Mouse (Mus musculus): Measurements from ENCODE around the gene Rpsa. TPM values are rescaled to one million over a fixed set of nuclear protein-coding genes. Genes with fewer than 3 reads are reported as not detected.

Gene Rpsa
- polyA plus RNA-seq, 1 experiment from 2014 or later: 939 TPM

- 6% methylated on average over 4 of the region's 4 CpGs for WGBS
- H3K36me3 ChIP-seq (ENCODE audit: control insufficient read depth, insufficient read depth, low read length): no peaks in the 10 kb centered on the region
- H3K4me1 ChIP-seq (ENCODE audit: control insufficient read depth, insufficient read depth, low read depth, low read length): no peaks in the 10 kb centered on the region
- H3K4me3 ChIP-seq (ENCODE audit: low read length): no peak overlapping the region
- no peak overlapping the region for H3K27ac ChIP-seq (ENCODE audit: low read depth, low read length)
- H3K27me3 ChIP-seq (replicated peaks; ENCODE audit: control insufficient read depth, insufficient read depth, low read length): no peaks in the 10 kb centered on the region
- ATAC-seq: peak; percentile 84
- no peak overlapping the region for H3K9ac ChIP-seq (ENCODE audit: low read depth, low read length)
- no peak overlapping the region for H3K4me2 ChIP-seq (ENCODE audit: low read length)
- H3K9me3 ChIP-seq (ENCODE audit: control insufficient read depth, low read length): no peaks in the 10 kb centered on the region
These were observed 13.2 kb downstream of the Rpsa start for GRCm38 (mm10) chr9:120140652-120141051.

DNA sequence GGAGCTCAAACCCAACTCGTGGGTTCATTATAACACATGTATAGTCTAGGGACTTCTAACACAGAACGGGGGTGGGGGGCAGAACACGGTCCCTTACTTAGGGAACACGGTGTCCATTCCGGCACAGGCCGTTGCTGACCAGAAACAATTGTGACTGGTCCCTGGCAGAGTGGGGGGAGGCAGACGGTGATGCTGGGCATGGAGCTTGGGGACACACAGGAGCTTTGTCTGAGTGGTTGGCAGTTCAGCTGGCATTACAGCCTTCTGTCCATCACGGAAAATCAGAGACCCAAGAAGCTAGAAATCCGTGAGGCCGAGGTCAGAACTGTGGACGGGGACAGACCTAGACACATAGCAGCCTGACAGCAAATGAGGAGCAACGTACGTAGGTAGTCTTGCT is 17.0 kb downstream of the Rpsa start:
- WGBS: 86% methylated on average over 13 of the region's 13 CpGs

GRCm38 (mm10) chr9:120149222-120149828 is 21.8 kb downstream of the Rpsa start, which contains the start of gene Mobp:
Mobp (plus strand) TSS chr9:120149707.
- Histone ChIP-seq H3K27me3 (replicated peaks; ENCODE audit: control insufficient read depth, insufficient read depth, low read length) (no peaks in the 10 kb centered on the region), H3K27ac (ENCODE audit: low read depth, low read length) (no peak within 1 kb of the TSS), H3K4me1 (ENCODE audit: control insufficient read depth, insufficient read depth, low read depth, low read length) (no peaks in the 10 kb centered on the region), H3K36me3 (ENCODE audit: control insufficient read depth, insufficient read depth, low read length) (no peaks in the 10 kb centered on the region), H3K9ac (ENCODE audit: low read depth, low read length) (no peak within 1 kb of the TSS), H3K9me3 (ENCODE audit: control insufficient read depth, low read length) (no peaks in the 10 kb centered on the region), H3K4me3 (ENCODE audit: low read length) (no peak within 1 kb of the TSS), H3K4me2 (ENCODE audit: low read length) (no peak within 1 kb of the TSS)
- ATAC-seq: no peak
- 33% methylated on average over 11 of the region's 11 CpGs for WGBS

More for the DNA sequence above, 17.0 kb downstream of the Rpsa start:
- Histone ChIP-seq H3K27ac (ENCODE audit: low read depth, low read length) (no peak overlapping the region), H3K9me3 (ENCODE audit: control insufficient read depth, low read length) (no peaks in the 10 kb centered on the region), H3K27me3 (replicated peaks; ENCODE audit: control insufficient read depth, insufficient read depth, low read length) (no peaks in the 10 kb centered on the region), H3K4me1 (ENCODE audit: control insufficient read depth, insufficient read depth, low read depth, low read length) (no peaks in the 10 kb centered on the region), H3K4me2 (ENCODE audit: low read length) (no peak overlapping the region), H3K9ac (ENCODE audit: low read depth, low read length) (no peak overlapping the region), H3K36me3 (ENCODE audit: control insufficient read depth, insufficient read depth, low read length) (no peaks in the 10 kb centered on the region), H3K4me3 (ENCODE audit: low read length) (no peak overlapping the region)
- no peak for ATAC-seq

GRCm38 (mm10) chr9:120151152-120151551 is 23.7 kb downstream of the Rpsa start:
- H3K4me2 ChIP-seq (ENCODE audit: low read length): no peak overlapping the region
- no peak overlapping the region for H3K4me3 ChIP-seq (ENCODE audit: low read length)
- no peaks in the 10 kb centered on the region for H3K4me1 ChIP-seq (ENCODE audit: control insufficient read depth, insufficient read depth, low read depth, low read length)
- 78% methylated on average over 5 of the region's 5 CpGs for WGBS
- no peak for ATAC-seq
- H3K27ac ChIP-seq (ENCODE audit: low read depth, low read length): no peak overlapping the region
- H3K9me3 ChIP-seq (ENCODE audit: control insufficient read depth, low read length): no peaks in the 10 kb centered on the region
- H3K9ac ChIP-seq (ENCODE audit: low read depth, low read length): no peak overlapping the region
- no peaks in the 10 kb centered on the region for H3K36me3 ChIP-seq (ENCODE audit: control insufficient read depth, insufficient read depth, low read length)
- no peaks in the 10 kb centered on the region for H3K27me3 ChIP-seq (replicated peaks; ENCODE audit: control insufficient read depth, insufficient read depth, low read length)

GRCm38 (mm10) chr9:120151906-120152399 is 24.5 kb downstream of the Rpsa start:
- Histone ChIP-seq H3K27me3 (replicated peaks; ENCODE audit: control insufficient read depth, insufficient read depth, low read length) (no peaks in the 10 kb centered on the region), H3K4me1 (ENCODE audit: control insufficient read depth, insufficient read depth, low read depth, low read length) (no peaks in the 10 kb centered on the region), H3K9me3 (ENCODE audit: control insufficient read depth, low read length) (no peaks in the 10 kb centered on the region), H3K36me3 (ENCODE audit: control insufficient read depth, insufficient read depth, low read length) (no peaks in the 10 kb centered on the region), H3K27ac (ENCODE audit: low read depth, low read length) (no peak overlapping the region), H3K4me3 (ENCODE audit: low read length) (no peak overlapping the region), H3K4me2 (ENCODE audit: low read length) (no peak overlapping the region), H3K9ac (ENCODE audit: low read depth, low read length) (no peak overlapping the region)
- whole genome bisulfite sequencing: 77% methylated on average over 12 of the region's 12 CpGs
- ATAC-seq: no peak

DNA sequence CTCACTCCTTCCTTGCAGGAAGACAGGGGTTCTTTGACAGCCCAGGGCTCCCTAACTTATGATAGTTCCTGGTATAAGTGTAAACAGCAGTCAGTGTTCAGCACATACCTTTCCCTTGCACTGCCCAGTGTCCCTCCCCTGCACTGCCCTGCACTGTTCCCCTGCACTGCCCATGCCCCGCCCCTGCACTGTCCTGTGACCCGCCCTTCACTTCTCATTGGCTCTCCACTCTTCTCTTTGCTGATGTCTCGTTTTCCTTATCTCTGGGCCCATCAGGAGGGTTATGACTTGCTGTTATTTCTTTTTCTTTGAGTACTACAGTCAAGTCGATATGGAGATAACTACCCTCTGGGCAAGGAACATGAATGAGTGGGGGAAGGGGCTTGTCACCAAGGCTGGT is 30.6 kb downstream of the Rpsa start:
- Histone ChIP-seq H3K4me3 (ENCODE audit: low read length) (no peak overlapping the region), H3K4me1 (ENCODE audit: control insufficient read depth, insufficient read depth, low read depth, low read length) (0 out of 2 replicates have a peak, but pooled peaks cover 4% of the 10 kb centered on the region), H3K9me3 (ENCODE audit: control insufficient read depth, low read length) (no peaks in the 10 kb centered on the region), H3K27me3 (replicated peaks; ENCODE audit: control insufficient read depth, insufficient read depth, low read length) (no peaks in the 10 kb centered on the region), H3K9ac (ENCODE audit: low read depth, low read length) (no peak overlapping the region), H3K4me2 (ENCODE audit: low read length) (no peak overlapping the region), H3K36me3 (ENCODE audit: control insufficient read depth, insufficient read depth, low read length) (no peaks in the 10 kb centered on the region), H3K27ac (ENCODE audit: low read depth, low read length) (no peak overlapping the region)
- no peak for ATAC-seq
- 44% methylated on average over 4 of the region's 4 CpGs for WGBS

- Histone ChIP-seq H3K9ac (ENCODE audit: low read depth, low read length) (no peak overlapping the region), H3K4me3 (ENCODE audit: low read length) (no peak overlapping the region), H3K27ac (ENCODE audit: low read depth, low read length) (no peak overlapping the region), H3K9me3 (ENCODE audit: control insufficient read depth, low read length) (no peaks in the 10 kb centered on the region), H3K27me3 (replicated peaks; ENCODE audit: control insufficient read depth, insufficient read depth, low read length) (no peaks in the 10 kb centered on the region), H3K4me2 (ENCODE audit: low read length) (no peak overlapping the region), H3K4me1 (ENCODE audit: control insufficient read depth, insufficient read depth, low read depth, low read length) (no peaks in the 10 kb centered on the region), H3K36me3 (ENCODE audit: control insufficient read depth, insufficient read depth, low read length) (no peaks in the 10 kb centered on the region)
- no peak for ATAC-seq
- 82% methylated on average over 16 of the region's 16 CpGs for WGBS
These were observed 36.4 kb downstream of the Rpsa start for GRCm38 (mm10) chr9:120163862-120164261.

GRCm38 (mm10) chr9:120167826-120168225 is 40.3 kb downstream of the Rpsa start:
- ATAC-seq: no peak
- no peak overlapping the region for H3K4me2 ChIP-seq (ENCODE audit: low read length)
- H3K4me3 ChIP-seq (ENCODE audit: low read length): no peak overlapping the region
- no peaks in the 10 kb centered on the region for H3K36me3 ChIP-seq (ENCODE audit: control insufficient read depth, insufficient read depth, low read length)
- 68% methylated on average over 10 of the region's 11 CpGs for WGBS
- H3K9me3 ChIP-seq (ENCODE audit: control insufficient read depth, low read length): no peaks in the 10 kb centered on the region
- H3K27ac ChIP-seq (ENCODE audit: low read depth, low read length): no peak overlapping the region
- no peak overlapping the region for H3K9ac ChIP-seq (ENCODE audit: low read depth, low read length)
- H3K27me3 ChIP-seq (replicated peaks; ENCODE audit: control insufficient read depth, insufficient read depth, low read length): no peaks in the 10 kb centered on the region
- H3K4me1 ChIP-seq (ENCODE audit: control insufficient read depth, insufficient read depth, low read depth, low read length): no peaks in the 10 kb centered on the region

DNA sequence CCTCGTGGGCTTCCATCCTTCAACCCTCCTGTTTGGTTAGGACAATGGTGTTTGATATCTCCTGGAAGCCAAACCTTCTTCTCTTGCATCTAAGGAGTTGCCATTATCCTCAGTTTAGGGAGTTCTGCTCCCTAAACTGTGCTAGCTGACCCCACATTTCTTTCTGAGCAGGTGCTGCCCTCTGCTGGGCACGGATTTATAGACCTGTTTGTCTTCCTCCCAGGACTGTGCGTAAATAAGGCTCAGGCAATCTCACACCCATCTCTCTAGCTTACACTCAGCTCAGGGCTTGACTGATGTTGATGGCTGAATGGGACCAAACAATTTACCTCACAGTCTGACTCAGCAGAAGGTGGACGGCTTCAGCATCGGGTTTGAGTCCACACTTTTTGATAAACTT is 43.8 kb downstream of the Rpsa start:
- 41% methylated on average over 5 of the region's 5 CpGs for WGBS
- no peaks in the 10 kb centered on the region for H3K9me3 ChIP-seq (ENCODE audit: control insufficient read depth, low read length)
- H3K4me3 ChIP-seq (ENCODE audit: low read length): no peak overlapping the region
- no peak overlapping the region for H3K27ac ChIP-seq (ENCODE audit: low read depth, low read length)
- H3K9ac ChIP-seq (ENCODE audit: low read depth, low read length): no peak overlapping the region
- ATAC-seq: no peak
- H3K4me2 ChIP-seq (ENCODE audit: low read length): no peak overlapping the region
- no peaks in the 10 kb centered on the region for H3K36me3 ChIP-seq (ENCODE audit: control insufficient read depth, insufficient read depth, low read length)
- H3K4me1 ChIP-seq (ENCODE audit: control insufficient read depth, insufficient read depth, low read depth, low read length): no peaks in the 10 kb centered on the region
- H3K27me3 ChIP-seq (replicated peaks; ENCODE audit: control insufficient read depth, insufficient read depth, low read length): no peaks in the 10 kb centered on the region

Data from hindbrain, embryonic 16.5 days (tissue).